Mouse (Mus musculus) monocyte, adult 5-6 weeks (primary cell): ENCODE results near the gene Eci3. TPM values are rescaled to one million over a fixed set of nuclear protein-coding genes. Genes with fewer than 3 reads are reported as not detected.

Experiments
- ATAC-seq: fragments of 153-309, 156-312 bp; replicated peaks from 2 replicates; pipeline ENCODE4 v1.8.0; 2017; ENCODE audit warnings: mild to moderate bottlenecking; ENCODE audit not compliant: low TSS enrichment, insufficient number of reproducible peaks, severe bottlenecking, poor library complexity, low FRiP score
- total RNA-seq: library from RNA; stranded (forward); fragments of 200-1000, 200-491, 200-594 nt; gene quantifications from 3 replicates; pipeline ENCODE4 v1.2.3, GENCODE M21; 2017

The Eci3 gene
- total RNA-seq, 1 experiment from 2014 or later: not detected

DNA sequence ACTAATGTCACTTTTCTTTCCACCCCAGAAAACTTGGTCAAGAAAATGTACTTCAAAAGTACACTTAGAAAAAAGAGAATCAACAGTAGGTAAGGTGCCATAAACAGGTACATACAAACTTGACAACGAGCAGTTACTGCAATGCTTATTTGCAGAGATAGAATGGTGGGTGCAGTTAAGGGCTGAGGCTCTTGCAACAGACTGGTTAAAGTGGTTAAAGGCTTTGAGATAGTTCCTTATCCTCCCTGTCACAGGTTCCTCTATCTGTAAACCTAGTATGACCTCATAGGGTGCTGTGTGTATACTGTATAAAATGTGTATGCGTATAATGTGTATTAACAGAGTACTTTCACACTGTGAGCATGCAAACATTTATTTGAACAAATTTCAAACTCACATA, 12.2 kb downstream of the Eci3 start:
- ATAC-seq: peak; percentile 53; the same call in 1 of the 2 replicates

DNA sequence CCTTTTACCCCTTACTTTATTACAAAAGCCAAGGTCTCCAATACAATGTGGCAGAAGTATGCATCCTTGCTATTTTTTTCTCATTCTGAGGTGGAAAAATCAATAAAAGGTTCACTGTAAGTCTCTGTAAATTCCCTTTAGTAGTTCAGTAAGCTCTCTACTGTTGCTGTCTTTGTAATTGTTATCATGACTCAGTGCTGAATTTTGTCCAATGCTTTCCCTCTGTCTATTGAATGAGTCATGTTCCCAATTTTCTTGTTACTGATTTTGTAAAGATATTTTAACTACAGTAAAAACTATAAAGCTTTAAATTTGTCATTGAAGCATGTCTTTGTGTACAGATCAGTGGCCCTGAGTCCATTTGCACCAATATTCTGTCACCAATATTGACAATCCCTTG, 21.2 kb downstream of the Eci3 start:
- ATAC-seq: no peak

DNA sequence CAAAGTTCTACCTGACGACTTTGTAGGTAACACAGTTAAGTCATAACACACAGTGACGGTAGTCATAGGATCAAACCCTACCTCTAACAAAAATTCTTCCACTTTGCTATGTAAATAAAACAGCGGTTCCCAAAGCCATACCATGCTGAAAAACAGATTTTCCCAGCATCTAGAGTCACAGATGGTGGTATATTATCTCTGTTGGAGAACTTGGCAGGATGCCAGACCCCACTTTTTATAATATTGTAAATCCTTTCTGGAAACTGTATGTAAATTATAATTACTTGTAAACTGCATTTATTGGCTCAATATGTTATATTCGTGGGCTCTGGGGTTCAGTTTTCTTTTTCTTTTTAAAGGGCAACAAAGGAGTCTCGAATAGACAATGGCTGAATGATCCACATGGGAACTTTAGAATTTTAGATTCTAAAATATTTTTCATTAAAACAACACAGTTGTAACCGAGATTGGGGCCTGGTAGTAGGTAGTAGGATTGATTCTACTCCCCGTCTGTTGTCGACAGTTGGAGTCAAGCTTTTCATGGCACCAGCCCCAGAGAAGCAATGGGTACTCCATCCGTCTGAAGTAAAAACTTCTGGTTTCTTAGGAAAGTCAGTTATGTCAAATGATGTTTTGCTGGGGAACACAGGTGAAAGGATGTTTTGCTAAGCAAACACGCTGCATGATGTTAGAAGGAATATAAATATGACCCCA, 28.5 kb downstream of the Eci3 start:
- ATAC-seq: no peak

DNA sequence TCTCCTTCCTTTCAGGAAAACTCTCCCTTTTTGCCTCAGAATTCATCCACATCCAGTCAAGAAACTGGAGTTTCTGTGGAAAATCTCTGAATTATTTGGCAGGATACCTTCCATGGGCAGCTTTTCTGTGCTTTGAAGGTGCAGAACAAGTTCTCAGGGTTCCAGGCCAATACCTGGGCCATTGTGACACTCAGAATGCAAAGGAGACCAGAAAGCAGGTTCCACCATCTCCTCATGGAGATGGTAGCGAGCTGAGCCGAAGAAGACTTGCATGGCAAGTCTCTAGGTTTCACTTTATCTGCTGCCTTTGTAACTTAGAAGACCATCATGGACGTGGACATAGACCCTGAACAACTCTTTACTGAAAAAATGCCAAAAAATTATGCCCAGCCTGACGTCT, 39.4 kb downstream of the Eci3 start, which contains the start of the genes Fam217a and 4933417A18Rik:
TSS of gene Fam217a (minus strand) at position 101 of the 400 bp plus-strand sequence.
TSS of gene 4933417A18Rik (plus strand) at position 200 of the 400 bp plus-strand sequence.
- no peak for ATAC-seq

DNA sequence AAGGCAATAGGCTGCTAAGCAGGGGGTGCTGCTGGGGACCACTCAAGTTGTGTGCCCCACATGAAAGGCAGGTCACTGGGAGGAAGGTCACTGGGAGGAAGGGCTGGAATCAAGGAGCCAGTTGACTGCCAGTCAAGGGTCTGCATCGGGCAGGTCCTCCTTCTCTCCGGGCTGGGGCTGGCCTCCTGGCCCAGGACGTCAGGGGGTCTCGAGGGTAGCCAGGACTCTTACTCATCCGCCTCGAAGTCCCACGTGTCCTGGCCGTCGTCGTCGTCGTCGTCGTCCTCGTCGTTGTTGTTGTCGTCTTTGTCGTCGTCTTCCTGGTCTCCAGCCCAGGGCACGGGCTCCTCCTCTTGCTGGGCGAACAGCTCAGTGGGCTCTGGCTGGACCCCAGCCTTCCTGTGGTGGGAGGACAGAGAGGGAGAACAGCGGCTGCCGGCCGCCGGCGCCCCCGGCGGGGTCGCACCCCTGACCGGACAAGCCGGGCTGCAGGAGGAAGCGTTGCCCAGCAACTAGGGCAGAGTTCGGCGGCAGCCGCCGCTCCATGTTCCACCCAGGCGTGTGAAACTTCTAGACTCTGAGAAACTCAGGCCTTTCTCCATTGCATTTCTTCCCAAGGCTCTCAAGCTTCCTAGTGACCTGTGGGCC, 47.0 kb downstream of the Eci3 start:
- no peak for ATAC-seq

DNA sequence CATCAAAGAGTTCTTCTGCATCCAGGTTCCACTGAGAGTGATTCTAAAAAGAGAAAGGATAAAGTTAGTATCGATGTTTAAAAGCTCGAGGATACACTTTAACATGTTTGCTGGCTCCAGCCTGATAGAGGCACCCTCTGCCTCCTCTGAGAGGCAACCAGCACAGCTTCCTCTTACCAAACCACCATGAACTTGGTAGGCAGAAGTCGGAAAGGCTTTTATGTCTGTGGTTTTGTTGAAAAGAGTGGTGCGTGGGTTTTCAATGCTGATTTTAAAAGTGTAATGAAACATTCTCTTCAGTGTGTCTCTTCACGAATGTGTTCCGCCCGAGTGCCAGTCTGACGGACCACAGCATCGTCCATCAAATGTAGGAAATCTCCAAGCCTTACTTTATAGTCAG, 49.0 kb downstream of the Eci3 start:
- ATAC-seq: no peak

Other genes starting within 250 kb of the Eci3 start
- not detected in 3 replicates for gene Fam50b, start 229.0 kb downstream of the Eci3 start, total RNA-seq
- 177 to 290 TPM (median 189 TPM) in 3 replicates for gene Prpf4b, start 88.5 kb downstream of the Eci3 start, total RNA-seq
- gene Fam217a, start 39.5 kb downstream of the Eci3 start, total RNA-seq: 0.48 TPM in 1 of 3 replicates, not detected in the others
- not detected in 3 replicates for gene 4933417A18Rik, start 39.4 kb downstream of the Eci3 start, total RNA-seq
- 17.7 to 32.0 TPM (median 26.4 TPM) in 3 replicates for gene Eci2, start 63.3 kb upstream of the Eci3 start, total RNA-seq